Mouse (Mus musculus) liver, adult 2 months (tissue): ENCODE results near the gene Zfp30. TPM values are rescaled to one million over a fixed set of nuclear protein-coding genes. Genes with fewer than 3 reads are reported as not detected.

Source experiments
- DNase-seq: peaks from one replicate; pipeline ENCODE4 v3.0.0-alpha.2; 2011; ENCODE audit warnings: low read depth, low spot score; ENCODE audit errors: extremely low read depth
- H3K27ac ChIP-seq: fragments of 200-500 bp; replicated peaks from 2 replicates; pipeline ENCODE4 v1.5.1; 2012; ENCODE audit warnings: low read depth, mild to moderate bottlenecking, control low read depth, inconsistent platforms, low read length; ENCODE audit not compliant: insufficient read depth
- H3K27me3 ChIP-seq: fragments of 200-500 bp; 2 replicates; pipeline ENCODE4 v1.6.1; 2012; ENCODE audit warnings: mild to moderate bottlenecking, moderate library complexity, low read length, inconsistent platforms; ENCODE audit not compliant: control insufficient read depth, insufficient read depth
- H3K36me3 ChIP-seq: fragments of 200-500 bp; 2 replicates; pipeline ENCODE4 v1.6.1; 2012; ENCODE audit warnings: low read length, inconsistent platforms; ENCODE audit not compliant: control insufficient read depth, insufficient read depth
- H3K4me1 ChIP-seq: fragments of 200-500 bp; 2 replicates; pipeline ENCODE4 v1.6.1; 2011; ENCODE audit warnings: low read length; ENCODE audit not compliant: control insufficient read depth, insufficient read depth
- H3K4me3 ChIP-seq: fragments of 200-500 bp; 2 replicates; pipeline ENCODE4 v1.5.1; 2011; ENCODE audit warnings: low read depth, mild to moderate bottlenecking, control low read depth, low read length, moderate library complexity; ENCODE audit not compliant: insufficient read depth
- H3K79me2 ChIP-seq: fragments of 200-500 bp; 2 replicates; pipeline ENCODE4 v1.6.1; 2012; ENCODE audit warnings: inconsistent platforms, mild to moderate bottlenecking, low read length, moderate library complexity; ENCODE audit not compliant: control insufficient read depth, insufficient read depth
- H3K9ac ChIP-seq: fragments of 200-500 bp; 2 replicates; pipeline ENCODE4 v1.6.1; 2012; ENCODE audit warnings: low read depth, mild to moderate bottlenecking, control low read depth, inconsistent platforms, low read length
- CTCF ChIP-seq: fragments of 200-500 bp; IDR thresholded peaks from 2 replicates; pipeline ENCODE4 v1.5.1; 2011; ENCODE audit warnings: low read depth, low read length, control low read depth
- POLR2A ChIP-seq: fragments of 200-500 bp; IDR thresholded peaks from 2 replicates; pipeline ENCODE4 v1.6.1; 2011; ENCODE audit warnings: low read length, control low read depth; ENCODE audit not compliant: insufficient read depth; ENCODE audit errors: extremely low read depth
- WGBS: fragments of 180-500 bp; shearing (Covaris S2); methylation state at CpG from one replicate; pipeline ENCODE4 v1.1.7; 2018; 5-methylcytosine and 5-hydroxymethylcytosine counted together
- polyA plus RNA-seq: library from polyadenylated mRNA; depleted of rRNA; stranded (reverse); fragments of >200 nt; gene quantifications from 2 replicates; pipeline ENCODE4 v1.2.3, GENCODE M21; 2012
- total RNA-seq: library from RNA; depleted of rRNA; stranded (reverse); fragments of >200 nt; gene quantifications from 2 replicates; pipeline ENCODE4 v1.2.3, GENCODE M21; 2014

Gene Zfp30
- total and polyA plus RNA-seq, 2 experiments, result 1.5 to 1.8 TPM

GRCm38 (mm10) chr7:29785023-29785422 is 1.2 kb downstream of the Zfp30 start:
- Histone ChIP-seq H3K4me1 (0 out of 2 replicates have a peak, but pooled peaks cover 1% of the 10 kb centered on the region), H3K4me3 (no peak overlapping the region), H3K9ac (no peak overlapping the region), H3K27ac (no peak overlapping the region), H3K27me3 (no peaks in the 10 kb centered on the region), H3K36me3 (peaks cover 11% of the 10 kb centered on the region; the same call in 1 of the 2 replicates), H3K79me2 (peaks cover 2% of the 10 kb centered on the region; the same call in 1 of the 2 replicates)
- no peak for DNase-seq
- 73% methylated on average over 8 of the region's 8 CpGs for WGBS
- no peak for TF ChIP-seq POLR2A
- TF ChIP-seq CTCF, result no peak

- H3K27me3 ChIP-seq, result no peaks in the 10 kb centered on the region
- H3K9ac ChIP-seq, result no peak overlapping the region
- no peak overlapping the region for H3K27ac ChIP-seq
- no peak overlapping the region for H3K4me3 ChIP-seq
- DNase-seq, result no peak
- H3K36me3 ChIP-seq, result peaks cover 14% of the 10 kb centered on the region; the same call in 1 of the 2 replicates
- peaks cover 2% of the 10 kb centered on the region; the same call in 1 of the 2 replicates for H3K79me2 ChIP-seq
- TF ChIP-seq POLR2A, result no peak
- no peak for TF ChIP-seq CTCF
- WGBS, result 86% methylated on average over 5 of the region's 5 CpGs
- 0 out of 2 replicates have a peak, but pooled peaks cover 1% of the 10 kb centered on the region for H3K4me1 ChIP-seq
These were observed 2.1 kb downstream of the Zfp30 start for GRCm38 (mm10) chr7:29785888-29786287.

GRCm38 (mm10) chr7:29792906-29793305 is 9.1 kb downstream of the Zfp30 start:
- 63% methylated on average over 27 of the region's 27 CpGs for WGBS
- H3K27me3 ChIP-seq, result no peaks in the 10 kb centered on the region
- TF ChIP-seq CTCF, result no peak
- no peak for TF ChIP-seq POLR2A
- no peaks in the 10 kb centered on the region for H3K4me1 ChIP-seq
- no peak overlapping the region for H3K27ac ChIP-seq
- DNase-seq, result no peak
- no peak overlapping the region for H3K9ac ChIP-seq
- no peaks in the 10 kb centered on the region for H3K79me2 ChIP-seq
- peaks cover 21% of the 10 kb centered on the region for H3K36me3 ChIP-seq
- H3K4me3 ChIP-seq, result no peak overlapping the region

GRCm38 (mm10) chr7:29807046-29807445 is 23.2 kb downstream of the Zfp30 start:
- TF ChIP-seq POLR2A (no peak), CTCF (no peak)
- no peak for DNase-seq
- H3K4me3 ChIP-seq, result no peak overlapping the region

GRCm38 (mm10) chr7:29812244-29812643 is 28.4 kb downstream of the Zfp30 start:
- DNase-seq, result no peak
- Histone ChIP-seq H3K36me3 (no peaks in the 10 kb centered on the region), H3K4me3 (no peak overlapping the region), H3K27ac (no peak overlapping the region), H3K27me3 (no peaks in the 10 kb centered on the region), H3K9ac (no peak overlapping the region), H3K4me1 (peaks cover 11% of the 10 kb centered on the region), H3K79me2 (peaks cover 11% of the 10 kb centered on the region)
- TF ChIP-seq CTCF, result no peak
- 94% methylated on average over 1 of the region's 1 CpGs for WGBS

More at GRCm38 (mm10) chr7:29807046-29807445, 23.2 kb downstream of the Zfp30 start:
- Histone ChIP-seq H3K9ac (no peak overlapping the region), H3K27ac (no peak overlapping the region), H3K27me3 (no peaks in the 10 kb centered on the region), H3K4me1 (no peaks in the 10 kb centered on the region), H3K79me2 (no peaks in the 10 kb centered on the region), H3K36me3 (no peaks in the 10 kb centered on the region)
- 87% methylated on average over 5 of the region's 5 CpGs for WGBS

- 96% methylated on average over 2 of the region's 2 CpGs for WGBS
- Histone ChIP-seq H3K9ac (no peak overlapping the region), H3K4me1 (peaks cover 20% of the 10 kb centered on the region), H3K27me3 (no peaks in the 10 kb centered on the region), H3K79me2 (peaks cover 15% of the 10 kb centered on the region), H3K4me3 (no peak overlapping the region), H3K36me3 (no peaks in the 10 kb centered on the region), H3K27ac (no peak overlapping the region)
- DNase-seq, result no peak
- TF ChIP-seq POLR2A, result no peak
- no peak for TF ChIP-seq CTCF
These were observed 30.6 kb downstream of the Zfp30 start for GRCm38 (mm10) chr7:29814381-29814780.
